Mouse (Mus musculus) fat pad, adult 2 months (tissue): Measurements from ENCODE around the gene Mettl24.

ENCODE experiments used
- DNase-seq: peaks from one replicate; pipeline ENCODE4 v3.0.0-alpha.2; 2011; ENCODE audit warnings: low read depth, low spot score; ENCODE audit errors: extremely low read depth

The Mettl24 gene

GRCm38 (mm10) chr10:40683092-40683867, at the start of gene Mettl24:
Mettl24 (plus strand) TSS chr10:40683282.
- DNase-seq, result no peak

DNA sequence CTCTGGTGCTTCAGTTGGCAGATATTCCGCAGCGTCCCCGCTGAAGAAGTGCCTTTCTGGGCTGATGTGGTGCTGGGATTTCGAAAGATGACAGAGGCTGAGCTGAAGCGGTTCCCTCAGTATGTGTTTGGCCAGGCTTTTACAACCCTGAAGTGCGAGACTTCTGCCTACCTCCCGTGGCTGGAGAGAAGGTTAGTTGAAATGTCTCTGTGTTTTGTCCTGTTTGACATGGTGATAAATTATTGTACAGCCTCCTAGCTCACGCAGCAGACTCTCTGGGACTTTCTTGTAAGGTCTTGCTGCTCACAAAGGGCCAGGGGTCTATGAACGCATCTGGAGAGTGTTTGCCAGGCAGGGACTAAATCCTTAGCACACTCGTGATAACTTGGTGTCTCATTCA, 45.8 kb upstream of the Mettl24 start:
- DNase-seq, result no peak

DNA sequence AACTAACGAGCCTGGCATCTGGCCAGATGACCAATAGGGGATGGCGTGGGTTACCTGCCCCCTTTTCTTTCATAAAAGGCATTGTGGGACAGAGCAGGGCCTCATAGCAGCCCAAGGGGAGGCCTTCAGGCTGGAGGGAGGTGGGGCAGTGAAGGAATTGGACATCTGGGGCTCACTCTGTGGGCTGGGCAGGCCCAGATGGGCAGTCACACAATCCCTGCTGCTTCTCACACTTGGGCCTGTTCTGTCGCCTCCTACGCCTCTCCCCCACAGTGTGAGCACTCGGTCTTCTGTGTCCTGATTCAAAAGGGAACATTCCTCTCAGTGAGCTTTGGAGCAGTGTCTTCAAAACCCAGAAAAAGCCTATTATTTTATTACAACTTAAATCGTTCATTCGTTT, 44.8 kb upstream of the Mettl24 start:
- no peak for DNase-seq

DNA sequence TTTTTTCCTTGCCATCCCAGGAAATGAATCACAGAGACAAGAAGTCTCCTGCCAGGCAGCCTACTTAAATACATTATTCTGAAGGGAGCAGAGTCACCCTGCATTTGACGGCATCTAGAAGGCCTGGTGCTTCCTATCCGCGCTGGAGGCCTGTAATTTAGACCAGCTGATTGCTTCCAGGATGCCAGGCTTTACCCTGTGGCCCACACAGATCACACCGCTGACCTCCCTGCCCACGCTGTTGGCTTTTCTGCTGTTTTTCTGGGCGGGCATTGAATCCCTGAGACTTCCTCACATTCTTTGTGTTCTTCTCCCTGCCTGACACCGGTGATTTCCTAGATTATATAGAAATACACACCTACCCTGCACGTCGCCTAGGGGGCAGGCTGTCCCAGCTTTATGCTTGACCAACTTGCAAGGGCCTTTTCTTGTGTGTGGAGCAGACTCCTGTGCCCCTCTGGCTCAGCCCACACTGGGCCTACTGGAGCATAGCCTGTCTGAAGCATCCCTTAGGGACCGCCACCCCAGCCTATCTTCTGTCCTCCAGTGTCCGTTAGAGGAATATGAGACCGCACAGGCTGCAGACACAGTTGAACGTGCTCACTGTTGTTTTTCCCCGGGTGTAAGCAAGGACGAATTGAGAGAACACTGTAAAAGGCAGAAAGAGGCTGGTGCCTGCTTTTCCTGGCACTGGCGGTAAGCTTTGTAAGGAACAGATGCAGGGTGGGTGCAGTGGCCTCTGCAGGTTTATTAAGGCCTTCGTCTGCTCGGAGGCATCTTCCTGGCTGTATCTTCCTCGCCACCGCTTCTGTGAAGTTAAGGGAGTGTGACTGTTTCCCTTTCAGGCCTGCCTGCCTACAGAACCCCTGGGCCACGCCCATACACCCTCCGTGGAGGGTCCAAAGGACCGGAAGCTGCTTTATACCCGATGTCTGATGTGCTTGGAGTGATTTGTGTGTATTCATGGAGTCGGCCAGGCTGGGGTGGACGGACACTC, 44.0 kb upstream of the Mettl24 start:
- DNase-seq, result no peak

DNA sequence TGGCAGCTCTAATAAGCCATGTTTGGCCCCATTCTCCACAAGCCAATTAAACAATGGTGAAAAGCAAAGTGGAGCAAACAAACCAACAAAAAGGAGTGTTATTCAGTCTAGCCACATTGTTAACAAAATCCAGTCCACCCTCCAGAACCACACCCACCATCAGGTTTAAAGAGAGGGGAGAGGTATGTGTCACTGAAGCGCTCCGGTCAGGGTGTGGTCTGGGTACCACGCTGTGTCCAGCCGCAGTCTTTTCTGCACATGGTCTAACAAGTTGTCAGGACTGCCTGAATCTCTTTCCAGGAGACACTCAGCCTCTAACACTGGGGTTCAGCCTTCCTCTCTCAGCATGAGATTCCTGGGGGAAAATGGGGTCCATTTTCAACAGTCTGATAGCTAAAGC, 42.7 kb upstream of the Mettl24 start:
- no peak for DNase-seq

DNA sequence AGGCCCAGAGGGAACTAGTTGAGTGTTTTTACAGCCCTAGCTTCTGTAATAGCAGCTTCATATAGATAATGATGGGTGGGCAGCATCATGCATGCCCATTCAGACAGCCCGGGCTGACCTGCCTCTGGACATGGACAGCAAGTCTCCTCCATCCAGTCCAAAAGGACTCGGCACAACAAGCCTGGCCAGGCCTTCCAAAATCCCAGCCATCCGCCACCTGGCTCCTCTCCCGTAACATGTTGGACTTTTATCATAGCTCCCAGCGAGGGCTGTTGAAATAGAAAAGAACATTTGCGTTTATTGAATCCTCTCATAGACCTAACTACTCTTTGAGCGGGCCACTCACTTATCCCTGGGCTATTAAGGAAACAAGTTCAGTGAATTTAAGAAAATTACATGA, 41.2 kb upstream of the Mettl24 start:
- DNase-seq, result no peak

GRCm38 (mm10) chr10:40643126-40643525, 40.0 kb upstream of the Mettl24 start:
- no peak for DNase-seq

DNA sequence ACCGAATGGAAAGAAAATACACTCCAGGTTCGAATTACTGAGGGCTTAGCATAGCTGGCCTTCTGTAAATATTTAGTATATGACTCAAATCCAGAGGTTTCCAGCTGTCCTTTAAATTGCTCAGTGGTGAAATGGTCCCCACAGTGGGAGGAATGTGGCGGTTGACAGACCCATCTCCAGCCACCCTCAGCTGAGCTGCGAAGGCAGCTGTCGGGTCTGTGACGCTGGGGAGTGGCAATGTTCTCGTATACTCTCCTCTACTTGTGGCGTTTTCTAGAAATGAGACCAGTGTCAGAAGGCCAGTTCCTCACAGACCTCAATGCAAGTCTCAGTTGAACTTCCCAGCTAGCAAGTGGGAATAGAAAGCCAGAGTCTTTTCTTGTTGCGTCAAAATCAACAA, 38.6 kb upstream of the Mettl24 start:
- no peak for DNase-seq

- DNase-seq, result no peak
These were observed 37.7 kb upstream of the Mettl24 start for GRCm38 (mm10) chr10:40645346-40645745.

GRCm38 (mm10) chr10:40648776-40649175, 34.3 kb upstream of the Mettl24 start:
- DNase-seq, result no peak

- DNase-seq, result no peak
These were observed 33.4 kb upstream of the Mettl24 start for GRCm38 (mm10) chr10:40649634-40650033.

GRCm38 (mm10) chr10:40651676-40652075, 31.4 kb upstream of the Mettl24 start:
- no peak for DNase-seq

GRCm38 (mm10) chr10:40665270-40665669, 17.8 kb upstream of the Mettl24 start:
- DNase-seq, result no peak

DNA sequence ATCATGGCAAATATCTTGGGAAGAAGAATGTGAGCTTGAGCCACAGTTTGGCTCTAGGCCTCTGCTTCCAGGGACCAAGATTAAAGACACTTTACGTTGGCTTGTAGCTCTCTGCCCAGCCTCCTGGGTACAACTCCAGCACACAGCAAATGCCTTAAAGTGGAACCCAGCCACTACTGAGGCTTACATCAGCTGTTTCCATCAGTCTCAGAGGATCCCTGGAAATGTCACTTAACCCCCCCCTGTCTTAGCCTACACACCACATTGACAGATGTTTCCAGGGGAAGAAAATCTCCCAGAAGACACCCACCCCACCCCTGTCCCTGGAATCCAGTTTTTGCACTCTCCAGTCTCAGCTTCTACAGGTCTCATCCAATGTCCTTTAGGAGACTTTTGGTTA, 16.1 kb upstream of the Mettl24 start:
- no peak for DNase-seq

- no peak for DNase-seq
These were observed 14.4 kb upstream of the Mettl24 start for GRCm38 (mm10) chr10:40668640-40669039.

DNA sequence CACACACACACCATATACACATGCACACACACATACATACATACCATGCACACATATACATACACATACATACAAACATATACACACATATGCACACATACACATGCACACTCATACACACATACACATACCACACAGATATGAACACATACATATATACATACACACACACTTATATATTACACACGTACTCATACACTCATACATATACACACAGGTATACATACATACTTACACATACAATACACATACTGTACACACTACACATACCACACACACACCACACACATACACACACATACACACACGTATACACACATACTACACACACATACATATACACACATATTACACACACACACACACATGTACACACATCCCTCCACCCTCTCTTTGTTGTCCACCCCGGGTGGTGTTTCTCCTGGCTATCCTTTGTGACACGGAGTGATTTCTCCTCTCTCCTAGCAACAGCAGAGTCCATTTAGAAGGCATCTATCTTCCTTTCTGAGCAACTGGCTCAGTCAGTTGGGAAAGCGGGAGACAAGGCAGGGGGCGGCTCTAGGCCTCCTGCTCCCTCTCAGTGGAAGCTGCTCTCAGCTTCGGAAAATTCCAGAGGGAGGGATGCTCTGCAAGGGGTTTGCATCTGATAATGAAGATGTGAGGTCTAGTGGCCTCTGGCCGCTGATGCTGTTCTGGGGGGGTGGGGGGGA, 10.3 kb upstream of the Mettl24 start:
- DNase-seq, result no peak

- no peak for DNase-seq
These were observed 9.8 kb upstream of the Mettl24 start for GRCm38 (mm10) chr10:40673297-40673665.

GRCm38 (mm10) chr10:40674151-40674550, 8.9 kb upstream of the Mettl24 start:
- no peak for DNase-seq

DNA sequence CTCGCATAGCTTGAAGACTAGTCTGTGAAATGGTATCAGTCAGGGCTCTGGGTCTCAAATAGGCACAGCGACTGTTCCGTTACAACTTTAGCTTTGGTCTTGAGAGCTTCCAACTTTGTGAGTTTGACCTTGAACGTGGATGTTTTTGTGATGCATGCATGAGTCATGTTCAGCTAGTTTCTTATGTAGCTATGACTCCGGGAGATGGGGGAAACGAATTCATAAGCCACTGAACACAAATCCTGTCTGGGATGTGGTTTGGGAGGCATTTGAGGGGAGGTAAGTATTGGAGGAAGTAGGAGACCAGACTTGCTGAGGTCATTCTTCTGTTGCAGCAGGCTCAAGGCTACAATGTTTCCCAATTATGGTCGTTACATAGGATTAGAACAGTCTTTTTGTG, 7.2 kb upstream of the Mettl24 start:
- DNase-seq, result no peak

DNA sequence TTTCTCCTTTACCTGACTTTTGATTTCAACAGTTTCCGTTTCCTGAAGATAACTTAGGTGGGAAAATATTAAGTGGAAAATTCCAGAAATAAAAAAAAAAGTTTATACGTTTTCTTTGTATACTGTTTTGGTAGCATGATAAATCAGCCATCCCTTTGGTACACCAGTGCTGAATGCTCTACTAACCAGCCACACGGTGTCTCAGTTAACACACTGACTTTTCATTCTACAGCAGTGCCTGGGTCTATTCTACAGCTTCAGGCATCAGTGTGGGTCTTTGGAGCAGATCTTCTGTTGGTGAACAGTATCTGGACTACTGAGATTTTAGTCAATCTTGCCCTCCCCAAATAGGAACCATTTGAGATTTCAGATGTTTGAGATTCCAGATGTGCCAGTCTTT, 4.6 kb upstream of the Mettl24 start:
- DNase-seq, result no peak

DNA sequence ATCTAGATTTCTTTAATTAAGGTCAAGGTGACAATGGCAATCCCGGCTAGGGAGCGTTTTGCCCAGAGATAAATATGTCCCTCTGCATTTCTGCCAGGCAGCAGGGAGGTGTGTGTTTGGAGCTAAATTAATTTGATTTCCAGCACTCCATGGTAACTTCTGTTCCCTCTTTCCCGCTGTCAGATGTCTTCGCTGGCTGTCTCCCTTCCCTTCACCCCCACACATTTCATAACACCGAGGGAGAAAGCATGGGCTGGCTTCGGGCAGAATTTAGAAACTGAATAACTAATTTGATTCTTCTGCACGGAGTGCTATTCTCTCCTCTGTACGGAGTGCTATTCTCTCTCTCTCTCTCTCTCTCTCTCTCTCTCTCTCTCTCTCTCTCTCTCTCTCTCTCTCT, 612 bp upstream of the Mettl24 start:
- no peak for DNase-seq
